Mouse (Mus musculus) heart, postnatal 0 days (tissue): ENCODE data around the gene Tgfb1. TPM values are rescaled to one million over a fixed set of nuclear protein-coding genes. Genes with fewer than 3 reads are reported as not detected.

ENCODE experiments used
- ATAC-seq: fragments of 200-750 bp; cut with Nextera tagmentation; 2 replicates; pipeline ENCODE4 v1.8.0; 2017; ENCODE audit warnings: low read depth, moderate number of reproducible peaks, moderate library complexity; ENCODE audit not compliant: insufficient read depth
- DNase-seq: peaks from one replicate; pipeline ENCODE4 v3.0.0-alpha.2; 2016; ENCODE audit warnings: low spot score
- H3K27ac ChIP-seq: fragments of 300-500 bp; sonication (generic); 2 replicates; pipeline ENCODE4 v1.5.1; 2014; ENCODE audit warnings: low read depth, mild to moderate bottlenecking
- H3K27me3 ChIP-seq: fragments of 300-500 bp; sonication (generic); 2 replicates; pipeline ENCODE4 v1.6.1; 2014; ENCODE audit warnings: low read length, mixed read lengths; ENCODE audit not compliant: control insufficient read depth, insufficient read depth
- H3K36me3 ChIP-seq: fragments of 300-500 bp; sonication (generic); replicated peaks from 2 replicates; pipeline ENCODE4 v1.6.1; 2014; ENCODE audit warnings: low read length, mixed read lengths; ENCODE audit not compliant: control insufficient read depth, insufficient read depth
- H3K4me1 ChIP-seq: fragments of 300-500 bp; sonication (generic); 2 replicates; pipeline ENCODE4 v1.6.1; 2014; ENCODE audit warnings: antibody characterized with exemption; ENCODE audit not compliant: control insufficient read depth, insufficient read depth
- H3K4me2 ChIP-seq: fragments of 300-500 bp; sonication (generic); 2 replicates; pipeline ENCODE4 v1.6.1; 2014; ENCODE audit warnings: low read depth, mild to moderate bottlenecking, low read length, moderate library complexity
- H3K4me3 ChIP-seq: fragments of 300-500 bp; sonication (generic); 2 replicates; pipeline ENCODE4 v1.5.1; 2014; ENCODE audit warnings: low read depth, low read length
- H3K9ac ChIP-seq: fragments of 300-500 bp; sonication (generic); replicated peaks from 2 replicates; pipeline ENCODE4 v1.6.1; 2014; ENCODE audit warnings: low read depth, low read length, mixed read lengths
- H3K9me3 ChIP-seq: fragments of 300-500 bp; sonication (generic); replicated peaks from 2 replicates; pipeline ENCODE4 v1.6.1; 2016; ENCODE audit warnings: low read length; ENCODE audit not compliant: control insufficient read depth
- CTCF ChIP-seq: IDR thresholded peaks from 2 replicates; pipeline ENCODE4 v1.5.1; 2016; ENCODE audit warnings: antibody characterized with exemption, control low read depth, low read depth
- EP300 ChIP-seq: IDR thresholded peaks from 2 replicates; pipeline ENCODE4 v1.6.1; 2016; ENCODE audit warnings: antibody characterized with exemption, low read depth
- WGBS: fragments of 180-500 bp; shearing (Covaris S2); extraction: QIAGEN DNeasy Blood & Tissue Kit; methylation state at CpG from one replicate; pipeline ENCODE4 v1.1.7; 2014; 5-methylcytosine and 5-hydroxymethylcytosine counted together
- polyA plus RNA-seq: library from polyadenylated mRNA; unstranded; fragments of >200 nt; fragmentation: Nextera tagmentation; extraction: Ambion mirVana; gene quantifications from 2 replicates; pipeline ENCODE4 v1.2.1, GENCODE M21; 2015
- total RNA-seq: library from RNA; depleted of rRNA; stranded (reverse); fragments of >200 nt; gene quantifications from 2 replicates; pipeline ENCODE4 v1.2.3, GENCODE M21; 2014; ENCODE audit warnings: low replicate concordance

Gene Tgfb1
- total and polyA plus RNA-seq, 2 experiments from 2014 or later = 2.6 to 10.7 TPM

GRCm38 (mm10) chr7:25729862-25730261 is 43.1 kb downstream of the Tgfb1 start:
- 78% methylated on average over 2 of the region's 2 CpGs for WGBS
- TF ChIP-seq CTCF (no peak), EP300 (no peak)
- no peak overlapping the region for H3K9ac ChIP-seq
- H3K36me3 ChIP-seq = peaks cover 98% of the 10 kb centered on the region
- DNase-seq (no peak), ATAC-seq (0 out of 2 replicates have a peak, but pooled peaks have one; percentile 34)
- no peaks in the 10 kb centered on the region for H3K27me3 ChIP-seq
- no peak overlapping the region for H3K4me3 ChIP-seq
- no peaks in the 10 kb centered on the region for H3K4me1 ChIP-seq
- no peaks in the 10 kb centered on the region for H3K9me3 ChIP-seq
- H3K27ac ChIP-seq = peak overlapping the region; percentile 46; the same call in 1 of the 2 replicates
- no peak overlapping the region for H3K4me2 ChIP-seq

- DNase-seq (no peak), ATAC-seq (peak; percentile 42; the same call in 1 of the 2 replicates)
- H3K9ac ChIP-seq = no peak overlapping the region
- H3K4me3 ChIP-seq = no peak overlapping the region
- TF ChIP-seq CTCF (no peak), EP300 (no peak)
- H3K4me1 ChIP-seq = no peaks in the 10 kb centered on the region
- H3K9me3 ChIP-seq = no peaks in the 10 kb centered on the region
- H3K36me3 ChIP-seq = peaks cover 98% of the 10 kb centered on the region
- peak overlapping the region; percentile 73 for H3K27ac ChIP-seq
- WGBS = 61% methylated on average over 8 of the region's 8 CpGs
- H3K27me3 ChIP-seq = no peaks in the 10 kb centered on the region
- H3K4me2 ChIP-seq = no peak overlapping the region
Observed at GRCm38 (mm10) chr7:25731294-25732055, 44.7 kb downstream of the Tgfb1 start.

GRCm38 (mm10) chr7:25734991-25735390 is 48.2 kb downstream of the Tgfb1 start:
- Histone ChIP-seq H3K4me1 (no peaks in the 10 kb centered on the region), H3K27me3 (no peaks in the 10 kb centered on the region), H3K9ac (no peak overlapping the region), H3K36me3 (peaks cover 100% of the 10 kb centered on the region), H3K27ac (no peak overlapping the region), H3K4me3 (no peak overlapping the region), H3K9me3 (no peaks in the 10 kb centered on the region), H3K4me2 (no peak overlapping the region)
- DNase-seq = no peak
- 30% methylated on average over 4 of the region's 4 CpGs for WGBS
- TF ChIP-seq CTCF (no peak), EP300 (no peak)
- ATAC-seq = no peak

GRCm38 (mm10) chr7:25736920-25737319 is 50.1 kb downstream of the Tgfb1 start:
- Histone ChIP-seq H3K4me3 (no peak overlapping the region), H3K4me1 (no peaks in the 10 kb centered on the region), H3K9me3 (no peaks in the 10 kb centered on the region), H3K36me3 (peaks cover 100% of the 10 kb centered on the region), H3K9ac (no peak overlapping the region), H3K4me2 (no peak overlapping the region), H3K27me3 (no peaks in the 10 kb centered on the region), H3K27ac (no peak overlapping the region)
- DNase-seq (no peak), ATAC-seq (no peak)
- 92% methylated on average over 2 of the region's 2 CpGs for WGBS
- peak; percentile 22; the same call in 1 of the 2 replicates for TF ChIP-seq CTCF
- no peak for TF ChIP-seq EP300

- Histone ChIP-seq H3K9ac (no peak overlapping the region), H3K4me2 (no peak overlapping the region), H3K4me1 (no peaks in the 10 kb centered on the region), H3K27ac (no peak overlapping the region), H3K27me3 (no peaks in the 10 kb centered on the region), H3K9me3 (no peaks in the 10 kb centered on the region), H3K4me3 (no peak overlapping the region), H3K36me3 (peaks cover 100% of the 10 kb centered on the region)
- TF ChIP-seq EP300 (no peak), CTCF (no peak)
- 80% methylated on average over 3 of the region's 3 CpGs for WGBS
- no peak for ATAC-seq
- no peak for DNase-seq
Observed at GRCm38 (mm10) chr7:25738277-25738676, 51.5 kb downstream of the Tgfb1 start.
